Mouse (Mus musculus) CD8-positive naive resting alpha-beta T cell, adult 57 days (primary cell): ENCODE data around the gene Phf3. TPM values are rescaled to one million over a fixed set of nuclear protein-coding genes. Genes with fewer than 3 reads are reported as not detected.

Source experiments
- total RNA-seq: library from RNA; stranded (reverse); gene quantifications from one replicate; pipeline ENCODE4 v1.2.4, GENCODE M21; 2023

Phf3 gene
- 186 TPM for total RNA-seq

DNA sequence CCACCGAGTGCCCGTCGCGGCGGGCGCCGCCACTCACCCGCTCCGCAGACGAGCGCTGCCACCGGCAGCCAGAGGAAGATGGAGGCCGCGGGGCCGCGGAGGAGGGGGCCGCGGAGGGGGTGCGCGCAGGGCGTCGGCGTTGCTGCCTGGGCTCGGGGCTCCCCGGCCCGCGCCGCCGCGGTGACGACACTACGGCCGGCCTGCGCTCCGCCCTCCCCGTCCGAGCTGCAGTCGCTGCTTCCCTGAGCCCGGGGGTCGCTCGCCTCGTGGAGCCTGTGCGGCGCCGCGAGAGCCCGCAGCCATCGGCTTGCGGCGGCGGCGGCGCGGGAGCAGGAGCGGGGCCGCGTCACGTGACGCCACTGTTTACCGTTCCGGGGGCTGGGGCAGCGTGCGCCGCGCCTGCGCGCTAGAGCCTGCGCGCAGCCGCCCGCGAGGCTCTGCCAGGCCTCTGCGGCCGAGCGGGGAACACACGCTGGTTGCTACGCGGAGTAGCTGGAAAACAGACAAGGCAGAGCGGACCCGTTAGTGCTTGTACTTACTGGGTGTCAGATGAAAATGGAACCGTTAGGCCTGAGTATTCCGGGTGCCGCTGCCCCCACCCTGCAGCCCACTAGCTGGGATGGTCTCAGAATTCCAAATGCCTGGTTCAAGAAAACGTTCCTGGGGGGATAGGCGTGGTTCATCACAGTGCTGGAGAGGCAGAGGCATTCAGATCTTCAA lies at the start of gene Phf3:
Gene Phf3, minus strand, starts transcription at position 381 of the 720 bp plus-strand sequence.

Other genes starting within 250 kb of the Phf3 start
- not detected for gene AC153137.1, start 104.0 kb upstream of the Phf3 start, total RNA-seq